ENCODE assay signal across 14 mouse cellular contexts in the genomic region with DNA sequence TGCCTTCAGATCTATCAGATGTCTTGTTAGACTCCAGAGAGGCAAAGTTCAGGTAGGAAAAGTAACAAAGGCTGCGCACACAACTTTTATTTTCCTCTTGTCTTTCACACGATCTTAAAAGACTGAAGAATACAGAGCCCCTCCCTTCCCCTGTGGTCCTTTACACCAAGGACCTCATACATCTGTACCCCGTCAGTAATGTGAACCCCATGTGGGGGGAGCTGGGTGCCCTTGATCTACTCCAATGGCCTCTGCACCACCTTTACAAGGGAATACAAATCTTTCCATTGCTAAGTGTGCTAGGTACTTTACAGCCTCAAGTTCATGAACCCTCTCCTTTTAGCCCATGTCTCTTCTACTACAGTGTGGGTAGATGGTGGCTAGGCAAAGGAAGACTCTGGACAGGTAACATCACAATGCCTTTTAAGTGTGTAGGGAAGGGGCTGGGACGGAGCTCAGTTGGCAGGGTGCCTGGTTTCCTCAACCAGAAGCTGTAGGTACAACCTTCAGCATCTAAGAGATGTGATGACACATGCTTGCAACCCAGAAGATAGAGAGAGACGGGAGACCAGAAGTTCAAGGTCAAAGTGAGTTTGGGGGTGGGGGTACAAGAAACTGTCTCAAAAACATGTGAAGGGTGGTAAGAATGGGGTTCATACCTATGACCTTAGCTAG. TPM values are rescaled to one million over a fixed set of nuclear protein-coding genes. Genes with fewer than 3 reads are reported as not detected.
DNase-seq lines count a peak whose midpoint lies in the region; ATAC-seq lines count a peak whose summit lies in the region.
"Had no signal": no experiment of that assay in that cellular context is flagged by ENCODE, and none has a peak within 500 bp of the region (broad histone marks: within the 10 kb centered on the region; RNA-seq: fewer than 3 reads in every experiment).

No protein-coding gene starts in this region.

- peak overlapping the region; percentile 91 for H3K4me3 ChIP-seq in megakaryocyte, embryonic 14.5 days (replicated peaks)
- H3K4me3 ChIP-seq in liver, embryonic 16.5 days (ENCODE audit: low read depth, low read length): peak overlapping the region; percentile 67
- H3K4me3 ChIP-seq: gastrocnemius, adult 2 months; heart, embryonic 13.5 days; myocyte had no signal

- 0 out of 2 replicates have a peak overlapping the region, but pooled peaks have one; percentile 6 for H3K27ac ChIP-seq in liver, embryonic 16.5 days (ENCODE audit: low read length)
- H3K27ac ChIP-seq: gastrocnemius, adult 2 months; hindbrain, embryonic 14.5 days had no signal

- peaks cover 62% of the 10 kb centered on the region for H3K36me3 ChIP-seq in megakaryocyte, embryonic 14.5 days (replicated peaks; ENCODE audit: low read length)
- no peaks in the 10 kb centered on the region for H3K36me3 ChIP-seq in liver, embryonic 16.5 days (ENCODE audit: control insufficient read depth, insufficient read depth)
- H3K36me3 ChIP-seq: heart, embryonic 13.5 days had no signal

- H3K27me3 ChIP-seq in megakaryocyte, embryonic 14.5 days (replicated peaks): no peaks in the 10 kb centered on the region
- no peaks in the 10 kb centered on the region for H3K27me3 ChIP-seq in liver, embryonic 16.5 days (ENCODE audit: control insufficient read depth, insufficient read depth, low read depth, low read length)
- H3K27me3 ChIP-seq: heart, embryonic 13.5 days had no signal

- peaks cover 73% of the 10 kb centered on the region for H3K4me1 ChIP-seq in megakaryocyte, embryonic 14.5 days
- H3K4me1 ChIP-seq in liver, embryonic 16.5 days (ENCODE audit: control insufficient read depth, low read depth, low read length): peaks cover 18% of the 10 kb centered on the region

- H3K9ac ChIP-seq in liver, embryonic 16.5 days (ENCODE audit: low read depth, low read length): no peak overlapping the region
- H3K9ac ChIP-seq: hindbrain, embryonic 14.5 days had no signal

- peak overlapping the region; percentile 34 for H3K4me2 ChIP-seq in liver, embryonic 16.5 days (ENCODE audit: low read depth, low read length)
- H3K4me2 ChIP-seq: heart, embryonic 13.5 days; hindbrain, embryonic 14.5 days had no signal

- peak; percentile 49 to 63 for DNase-seq in thymus, postnatal 36 days
- no peak for DNase-seq in embryo, embryonic 11 days
- no peak for DNase-seq in kidney, postnatal 4 days
- no peak for DNase-seq in kidney, adult 18-20 months
- DNase-seq: cerebellum, adult 8-10 months; gastrocnemius, adult 2 months; kidney, postnatal 36 days had no signal

- no peaks in the 10 kb centered on the region for H3K9me3 ChIP-seq in megakaryocyte, embryonic 14.5 days
- H3K9me3 ChIP-seq in liver, embryonic 16.5 days (replicated peaks; ENCODE audit: control insufficient read depth, low read length): no peaks in the 10 kb centered on the region
- H3K9me3 ChIP-seq: heart, embryonic 13.5 days had no signal

- ATAC-seq in megakaryocyte, adult 5-6 weeks (ENCODE audit: poor library complexity, severe bottlenecking): no peak
- ATAC-seq in activated CD4-positive, CD25-positive, alpha-beta regulatory T cell, adult 4 months: peak; percentile 48
- ATAC-seq in liver, embryonic 16.5 days (ENCODE audit: low read depth): no peak

- 47% methylated on average over 5 of the region's 5 CpGs for WGBS in liver, embryonic 16.5 days (ENCODE audit: insufficient replicate concordance)

RNA-seq across cellular contexts. Expression of a gene that starts 1.3 kb away (rescaled TPM):
- 2,082 and 2,619 TPM in 2 replicates for polyA plus RNA-seq in megakaryocyte, embryonic 14.5 days (2012; ENCODE audit: insufficient read depth, low replicate concordance)
- 309 and 324 TPM in 2 replicates for total RNA-seq in megakaryocyte, adult 5-6 weeks (2015)
- 275 and 304 TPM in 2 replicates for total RNA-seq in megakaryocyte, adult 5-6 weeks (2017)
- polyA plus RNA-seq in activated CD4-positive, CD25-positive, alpha-beta regulatory T cell, adult 4 months (2017; shearing (Covaris generic)): 100 to 1,000 TPM; 348 to 423 TPM
- 18.0 and 20.6 TPM in 2 replicates for polyA plus RNA-seq in liver, embryonic 16.5 days (2015; fragmentation: Nextera tagmentation; extraction: Ambion mirVana)
- polyA plus RNA-seq: myocyte had no signal

RNA-seq across cellular contexts. Expression of a gene that starts 19.7 kb away (rescaled TPM):
- 12.5 and 23.0 TPM in 2 replicates for polyA plus RNA-seq in megakaryocyte, embryonic 14.5 days (2012; ENCODE audit: insufficient read depth, low replicate concordance)
- 3.5 and 6.2 TPM in 2 replicates for total RNA-seq in megakaryocyte, adult 5-6 weeks (2015)
- total RNA-seq in megakaryocyte, adult 5-6 weeks (2017): 1.8 and 4.2 TPM in 2 replicates
- 10 to 100 TPM in 1 of 2 experiments, 1 to 10 TPM in 1; 6.7 to 10.3 TPM for polyA plus RNA-seq in activated CD4-positive, CD25-positive, alpha-beta regulatory T cell, adult 4 months (2017; shearing (Covaris generic))
- polyA plus RNA-seq in liver, embryonic 16.5 days (2015; fragmentation: Nextera tagmentation; extraction: Ambion mirVana): 20.3 and 30.0 TPM in 2 replicates
- total RNA-seq: gastrocnemius, adult 2 months had no signal

RNA-seq across cellular contexts. Expression of a gene that starts 31.3 kb away (rescaled TPM):
- polyA plus RNA-seq in megakaryocyte, embryonic 14.5 days (2012; ENCODE audit: insufficient read depth, low replicate concordance): 57.2 and 75.5 TPM in 2 replicates
- 1.1 and 3.2 TPM in 2 replicates for total RNA-seq in megakaryocyte, adult 5-6 weeks (2015)
- total RNA-seq in megakaryocyte, adult 5-6 weeks (2017): 0.51 and 4.5 TPM in 2 replicates
- not detected for polyA plus RNA-seq in activated CD4-positive, CD25-positive, alpha-beta regulatory T cell, adult 4 months (2017; shearing (Covaris generic))
- polyA plus RNA-seq in liver, embryonic 16.5 days (2015; fragmentation: Nextera tagmentation; extraction: Ambion mirVana): 9.1 and 9.3 TPM in 2 replicates

RNA-seq across cellular contexts. Expression of a gene that starts 52.9 kb away (rescaled TPM):
- polyA plus RNA-seq in megakaryocyte, embryonic 14.5 days (2012; ENCODE audit: insufficient read depth, low replicate concordance): 28.5 and 32.0 TPM in 2 replicates
- 576 and 578 TPM in 2 replicates for total RNA-seq in megakaryocyte, adult 5-6 weeks (2015)
- 242 and 284 TPM in 2 replicates for total RNA-seq in megakaryocyte, adult 5-6 weeks (2017)
- polyA plus RNA-seq in activated CD4-positive, CD25-positive, alpha-beta regulatory T cell, adult 4 months (2017; shearing (Covaris generic)): 100 to 1,000 TPM; 741 to 756 TPM
- 131 and 146 TPM in 2 replicates for polyA plus RNA-seq in liver, embryonic 16.5 days (2015; fragmentation: Nextera tagmentation; extraction: Ambion mirVana)

Comparison
In these comparisons a context has a peak if more than half of its experiments do, and no peak if none do; other contexts are left out.
1. DNase-seq: peak in thymus, postnatal 36 days (2 of 2); none in embryo, embryonic 11 days (single experiment), kidney, postnatal 4 days (0 of 2) and kidney, adult 18-20 months (single experiment).
2. RNA of a gene that starts 1.3 kb away (polyA plus RNA-seq): 2,082 to 2,619 TPM in megakaryocyte, embryonic 14.5 days and 348 to 423 TPM in activated CD4-positive, CD25-positive, alpha-beta regulatory T cell, adult 4 months; 18.0 to 20.6 TPM in liver, embryonic 16.5 days; every median in the first group is over 10 times any median in the second.